Mouse (Mus musculus) v-Abl transformed pro-B cells (cell line): ENCODE measurements around the gene Lrtm2.

Experiments
- in situ Hi-C, 2 experiments: fragments of 400-800 bp; cut with MboI; formaldehyde crosslinking; loops; one replicate each; pipeline ENCODE4 v1.15.1; 2025; ENCODE audit not compliant: unreplicated experiment in 2 of 2

Lrtm2 gene

DNA sequence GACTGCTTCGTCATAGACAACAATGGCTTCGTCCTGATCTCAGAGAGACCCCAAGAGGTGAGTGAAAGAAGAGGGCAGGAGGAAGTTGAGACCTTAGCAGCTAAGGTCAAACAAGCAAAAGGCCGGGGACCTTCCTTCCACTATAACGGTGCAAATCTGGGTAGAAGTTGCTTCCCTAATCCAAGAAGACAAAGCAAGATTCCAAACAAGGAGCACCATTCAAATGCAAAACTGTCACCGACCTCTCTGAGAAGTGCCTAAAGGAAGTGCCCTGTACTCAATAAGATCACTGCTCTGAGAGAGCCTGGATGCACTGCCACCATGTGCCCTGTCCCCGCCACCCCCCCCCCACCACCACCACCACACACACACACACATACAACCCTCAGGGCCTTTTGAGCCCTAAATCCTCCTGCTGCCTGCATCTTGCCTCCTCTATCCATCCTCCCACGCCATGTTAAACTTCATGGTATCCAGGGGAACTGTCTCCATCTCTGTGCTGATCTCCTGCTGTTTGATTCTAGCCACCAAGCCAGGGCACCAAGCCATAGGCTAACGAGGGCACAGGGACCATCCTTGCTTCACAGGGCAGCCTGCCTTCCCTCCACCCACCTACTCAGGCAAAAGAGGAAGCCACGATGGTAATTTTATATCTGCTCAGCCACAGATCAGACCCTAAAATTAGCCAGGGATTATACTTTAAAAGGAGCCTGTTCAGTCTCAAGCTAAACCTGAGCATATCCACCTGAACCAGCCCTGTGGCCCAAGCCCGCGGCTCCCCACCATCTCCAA lies 7.8 kb upstream of the Lrtm2 start:
- in situ Hi-C loops: loop anchor here in 1 of 2 experiments (25.0 kb wide), 2 partner anchors 926 to 1151 kb away; partner anchors contain the start of genes Bms1 and Ret

DNA sequence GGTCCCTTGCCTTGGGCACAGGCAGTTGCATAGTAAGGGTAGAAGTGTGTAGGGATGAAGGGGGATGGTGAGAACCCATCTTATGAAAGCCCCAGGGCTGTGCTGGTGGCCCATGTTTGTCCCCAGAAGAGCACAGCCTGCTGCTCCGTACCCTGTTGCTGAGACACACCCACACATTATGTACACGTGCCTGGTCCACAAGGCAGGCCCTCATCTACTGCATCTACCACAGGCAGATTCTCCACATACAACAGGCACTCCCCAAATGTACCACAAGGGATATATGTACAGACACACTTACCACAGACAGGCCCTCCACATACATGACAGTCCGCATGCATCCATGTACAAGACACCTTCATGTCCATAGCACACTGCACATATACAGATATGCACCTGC lies 6.7 kb upstream of the Lrtm2 start:
- in situ Hi-C loops: loop anchor here in 1 of 2 experiments (25.0 kb wide), 2 partner anchors 925 to 1150 kb away; partner anchors contain the start of genes Bms1 and Ret

DNA sequence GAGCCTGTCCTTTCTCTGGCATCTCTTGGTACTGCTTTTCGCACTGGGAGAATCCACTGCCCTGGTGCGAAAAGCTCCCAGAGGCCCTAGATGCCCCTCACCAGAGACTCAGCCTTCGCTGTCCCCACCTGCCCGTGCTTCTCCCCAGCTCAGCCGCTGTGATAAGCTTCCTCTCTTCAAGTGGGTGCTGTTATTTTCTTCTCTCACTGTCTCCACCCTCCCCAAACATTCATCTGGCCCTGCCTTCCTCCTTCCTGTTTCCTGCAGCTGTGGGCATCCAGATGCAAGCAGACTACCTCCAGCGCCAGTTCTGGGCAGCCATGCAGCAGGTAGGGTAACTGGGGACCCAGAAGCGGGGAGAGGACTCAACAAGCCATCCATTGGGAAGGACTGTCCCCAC lies 5.6 kb upstream of the Lrtm2 start:
- in situ Hi-C loops: loop anchor here in 1 of 2 experiments (25.0 kb wide), 2 partner anchors 924 to 1149 kb away; partner anchors contain the start of genes Bms1 and Ret

DNA sequence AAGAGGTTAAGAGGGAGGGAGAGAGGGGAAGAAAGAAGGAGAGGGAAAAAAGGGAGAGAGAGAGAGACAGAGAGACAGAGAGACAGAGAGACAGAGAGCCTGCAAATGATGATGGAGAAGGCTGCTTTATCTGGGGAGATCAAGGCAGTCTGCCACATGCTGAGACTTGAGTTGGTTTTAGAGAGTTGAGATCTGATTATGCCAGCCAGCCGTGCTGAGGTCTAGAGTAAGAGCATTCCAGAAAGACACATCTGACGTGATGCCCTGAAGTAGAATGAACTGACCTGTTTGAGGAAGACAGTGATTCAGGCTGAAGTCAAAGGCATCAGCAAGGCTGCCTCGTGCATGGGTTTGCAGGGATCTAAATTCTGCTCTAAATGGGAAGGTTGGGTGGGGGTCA lies 3.3 kb upstream of the Lrtm2 start:
- in situ Hi-C loops: loop anchor here in 1 of 2 experiments (25.0 kb wide), 2 partner anchors 922 to 1147 kb away; partner anchors contain the start of genes Bms1 and Ret

DNA sequence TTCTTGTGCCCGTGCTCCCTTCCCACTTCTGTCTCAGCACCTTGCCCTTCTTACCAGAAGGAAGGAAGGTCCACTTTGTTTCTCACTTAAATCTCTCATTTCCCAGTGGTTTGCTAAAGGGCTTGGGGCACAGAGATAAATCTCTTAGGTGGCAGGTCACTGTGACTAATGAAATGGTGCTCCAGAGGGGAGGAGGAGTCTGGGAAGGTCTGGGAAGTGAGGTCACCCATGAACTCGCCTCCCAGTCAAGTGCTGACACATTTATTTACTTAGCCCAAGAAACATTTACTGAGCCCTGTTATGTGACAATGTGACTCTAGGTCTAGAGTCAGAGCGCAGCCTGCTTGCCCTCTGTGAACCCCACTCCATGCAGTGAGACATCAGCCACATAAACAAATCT lies 2.6 kb upstream of the Lrtm2 start:
- in situ Hi-C loops: loop anchor here in 1 of 2 experiments (25.0 kb wide), 2 partner anchors 921 to 1146 kb away; partner anchors contain the start of genes Bms1 and Ret

DNA sequence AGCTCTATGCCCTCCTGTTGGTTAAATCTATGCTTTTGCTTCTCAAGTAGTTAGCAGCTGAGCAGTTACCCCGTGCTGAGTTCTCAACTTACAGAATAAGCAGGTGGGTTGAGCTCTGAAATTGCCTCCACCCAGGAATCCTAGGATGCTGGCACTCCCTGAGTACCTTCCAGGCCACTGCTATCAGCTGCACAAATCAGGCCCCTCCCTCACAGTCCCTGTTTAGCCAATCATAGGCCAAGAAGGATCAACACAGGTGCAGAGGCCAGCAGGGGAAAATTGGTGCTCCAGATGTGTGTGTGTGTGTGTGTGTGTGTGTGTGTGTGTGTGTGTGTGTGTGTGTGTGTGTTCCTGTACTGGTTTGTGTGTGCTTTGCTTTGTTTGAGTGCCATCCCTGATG lies 1.5 kb upstream of the Lrtm2 start:
- in situ Hi-C loops: loop anchor here in 1 of 2 experiments (25.0 kb wide), 2 partner anchors 920 to 1145 kb away; partner anchors contain the start of genes Bms1 and Ret

DNA sequence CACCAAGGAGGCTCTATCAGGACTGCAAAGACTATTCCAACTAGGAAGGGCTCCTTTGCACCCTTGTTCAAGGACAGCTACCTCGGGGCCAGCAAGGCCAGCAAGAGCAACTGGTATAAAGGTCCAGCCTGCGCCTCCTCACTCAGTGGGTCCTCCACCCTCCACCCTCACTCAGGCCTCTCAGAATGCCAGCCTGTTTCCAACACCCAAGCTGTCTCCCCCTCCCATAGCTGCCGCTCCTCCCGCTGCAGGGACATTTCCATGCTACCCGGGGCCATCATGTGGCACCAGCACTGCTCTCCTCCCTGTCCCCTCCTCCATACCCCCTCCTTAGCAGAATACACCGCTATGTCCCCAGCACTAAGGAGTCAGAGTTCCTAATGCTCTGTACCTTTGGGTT lies 630 bp downstream of the Lrtm2 start:
- in situ Hi-C loops: loop anchor here in 1 of 2 experiments (25.0 kb wide), 2 partner anchors 918 to 1143 kb away; partner anchors contain the start of genes Bms1 and Ret

DNA sequence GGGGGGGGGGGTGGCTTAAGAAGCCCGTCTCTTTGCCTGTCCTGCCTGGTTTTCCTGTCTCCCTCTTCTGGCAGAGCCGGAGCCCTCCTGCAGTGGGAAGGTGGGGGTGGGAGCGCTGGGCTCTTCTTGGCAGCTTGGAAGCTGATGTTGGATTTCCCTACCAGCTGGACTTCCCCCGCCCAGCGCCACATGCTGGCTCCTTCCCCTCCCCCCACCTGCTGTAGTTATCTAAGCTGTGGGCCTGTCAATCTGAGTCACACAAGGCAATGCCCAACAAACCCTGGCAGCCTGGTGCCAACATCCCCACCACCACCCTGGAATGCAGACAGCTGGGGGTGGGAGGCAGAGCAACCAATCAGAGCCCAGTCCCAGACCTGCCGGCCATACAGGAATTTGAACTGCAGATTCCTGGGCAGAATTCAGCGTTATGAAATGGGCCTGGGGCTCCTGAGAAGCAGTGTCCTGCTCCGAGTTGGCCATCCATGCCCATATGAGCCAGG lies 1.3 kb downstream of the Lrtm2 start:
- in situ Hi-C loops: loop anchor here in 1 of 2 experiments (25.0 kb wide), 2 partner anchors 917 to 1142 kb away; partner anchors contain the start of genes Bms1 and Ret

DNA sequence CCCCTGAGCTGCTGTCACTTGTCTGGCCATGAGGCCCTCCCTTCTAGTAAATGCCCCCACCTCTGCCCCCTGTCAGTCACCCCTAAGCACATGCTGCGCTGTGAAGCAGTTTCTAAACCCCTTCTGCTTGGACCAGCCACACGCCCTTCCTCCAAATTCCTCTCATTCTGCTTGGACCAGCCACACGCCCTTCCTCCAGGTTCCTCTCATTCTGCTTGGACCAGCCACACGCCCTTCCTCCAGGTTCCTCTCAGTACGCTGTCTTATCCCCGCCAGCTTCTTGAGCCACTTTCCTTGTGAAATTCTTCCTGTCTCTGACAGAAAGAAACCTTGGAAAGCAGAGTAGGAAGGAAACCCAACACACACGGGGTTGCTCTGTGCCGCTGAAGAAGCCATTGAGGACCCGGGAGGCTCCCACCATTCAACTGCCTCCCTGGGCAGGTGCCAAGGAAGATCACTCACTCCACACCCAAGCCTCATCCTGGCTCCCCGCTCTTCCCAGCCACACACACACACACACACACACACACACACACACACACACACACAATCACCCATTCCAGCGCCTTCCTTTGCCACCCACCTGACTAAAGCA lies 1.9 kb downstream of the Lrtm2 start:
- in situ Hi-C loops: loop anchor here in 1 of 2 experiments (25.0 kb wide), 2 partner anchors 916 to 1141 kb away; partner anchors contain the start of genes Bms1 and Ret

DNA sequence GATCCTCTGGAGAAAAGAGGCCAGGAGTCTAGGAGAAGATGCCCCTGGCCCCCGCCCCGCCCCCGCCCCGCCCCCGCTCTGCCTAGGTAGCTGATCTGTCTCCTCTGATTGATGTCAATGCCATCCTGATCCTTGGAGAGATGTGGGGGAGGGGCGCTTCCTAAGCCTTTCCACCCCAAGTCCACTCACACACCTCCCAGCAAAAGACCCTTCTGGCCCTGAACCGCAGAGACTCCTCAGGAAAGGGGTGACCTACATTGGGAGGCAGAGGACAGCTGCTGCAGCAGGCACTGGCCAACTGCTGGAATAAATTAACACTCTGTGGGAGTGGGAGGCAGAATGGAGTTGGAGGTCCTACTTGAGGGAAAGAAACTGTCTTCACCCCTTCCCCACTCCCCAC lies 4.0 kb downstream of the Lrtm2 start:
- in situ Hi-C loops: loop anchor here in 1 of 2 experiments (25.0 kb wide), 2 partner anchors 914 to 1139 kb away; partner anchors contain the start of genes Bms1 and Ret

DNA sequence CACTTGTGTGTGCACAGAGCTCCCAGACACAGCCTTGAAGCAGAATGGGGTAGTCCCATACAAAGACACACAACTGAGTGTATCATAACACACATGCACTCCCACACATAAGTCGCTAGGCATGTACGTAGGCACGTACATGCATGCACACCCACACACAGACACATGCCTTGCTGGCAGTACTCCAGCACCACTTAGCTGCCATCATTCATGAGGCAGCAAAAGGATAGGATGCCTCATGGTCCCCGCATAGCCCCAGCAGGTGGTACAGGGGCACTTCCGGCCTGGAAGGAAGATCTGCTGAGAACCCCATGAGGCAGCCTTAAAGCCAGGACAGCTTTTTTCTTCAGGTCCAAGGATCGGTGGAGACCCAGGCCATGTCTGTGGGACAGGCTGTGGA lies 4.6 kb downstream of the Lrtm2 start:
- in situ Hi-C loops: loop anchor here in 1 of 2 experiments (25.0 kb wide), 2 partner anchors 914 to 1139 kb away; partner anchors contain the start of genes Bms1 and Ret

DNA sequence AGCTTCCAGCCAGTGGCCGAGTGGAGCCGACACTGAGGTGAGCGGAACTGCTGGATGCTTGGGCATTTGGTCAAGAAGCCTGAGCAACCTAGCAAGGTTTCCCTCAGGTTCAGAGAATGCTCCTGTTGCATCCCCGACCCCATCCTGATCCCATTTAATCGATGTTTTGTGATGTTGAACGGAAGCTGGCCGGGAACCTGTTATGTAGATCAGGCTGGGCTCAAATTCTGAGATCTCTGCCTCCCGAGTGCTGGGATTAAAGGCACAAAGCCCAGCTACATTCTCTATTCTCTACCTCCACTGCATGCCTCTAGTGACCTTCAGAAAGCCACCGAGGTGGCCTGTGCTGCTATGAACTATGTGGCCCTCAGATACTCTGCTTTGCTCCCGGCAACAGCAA lies 5.8 kb downstream of the Lrtm2 start:
- in situ Hi-C loops: loop anchor here in 1 of 2 experiments (25.0 kb wide), 2 partner anchors 912 to 1137 kb away; partner anchors contain the start of genes Bms1 and Ret

DNA sequence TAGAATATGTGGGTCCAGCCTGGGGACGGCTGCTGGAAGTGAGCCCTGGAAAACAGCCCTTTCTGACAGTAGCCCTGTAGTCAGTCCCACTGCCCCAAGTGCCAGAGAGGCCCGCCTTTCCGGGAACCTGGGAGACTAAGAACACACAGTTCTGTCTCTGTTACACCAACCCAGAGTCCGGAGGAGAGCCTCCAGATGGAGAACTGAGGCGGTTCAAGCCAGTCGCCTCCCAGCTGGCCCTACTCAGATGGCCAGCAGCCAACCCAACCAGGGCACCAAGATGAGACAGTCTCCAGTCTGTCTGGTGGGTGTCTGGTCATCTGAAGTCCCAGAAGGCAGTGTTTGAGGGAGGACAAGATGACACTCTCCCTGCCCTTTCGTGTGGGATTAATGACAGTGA lies 8.8 kb downstream of the Lrtm2 start:
- in situ Hi-C loops: no loop called here

DNA sequence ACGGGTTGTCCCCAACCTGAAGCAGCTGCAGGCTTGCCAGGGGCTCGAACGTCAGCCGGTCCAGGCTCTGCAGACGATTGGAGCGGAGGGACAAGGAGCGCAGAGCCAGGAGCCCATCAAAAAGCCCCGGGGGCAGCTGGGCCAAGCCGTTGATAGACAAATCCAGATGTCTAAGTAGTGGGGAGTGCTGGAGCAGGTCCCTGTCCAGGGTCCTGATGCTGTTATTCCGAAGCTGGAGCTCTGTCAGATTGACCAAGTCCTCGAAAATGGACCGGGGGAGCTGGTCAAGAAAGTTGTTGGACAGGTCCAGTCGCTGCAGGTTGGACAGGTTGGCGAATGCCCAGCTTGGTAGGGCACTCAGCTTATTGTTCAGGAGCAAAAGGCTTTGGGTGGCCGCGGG lies 10.1 kb downstream of the Lrtm2 start:
- in situ Hi-C loops: no loop called here

DNA sequence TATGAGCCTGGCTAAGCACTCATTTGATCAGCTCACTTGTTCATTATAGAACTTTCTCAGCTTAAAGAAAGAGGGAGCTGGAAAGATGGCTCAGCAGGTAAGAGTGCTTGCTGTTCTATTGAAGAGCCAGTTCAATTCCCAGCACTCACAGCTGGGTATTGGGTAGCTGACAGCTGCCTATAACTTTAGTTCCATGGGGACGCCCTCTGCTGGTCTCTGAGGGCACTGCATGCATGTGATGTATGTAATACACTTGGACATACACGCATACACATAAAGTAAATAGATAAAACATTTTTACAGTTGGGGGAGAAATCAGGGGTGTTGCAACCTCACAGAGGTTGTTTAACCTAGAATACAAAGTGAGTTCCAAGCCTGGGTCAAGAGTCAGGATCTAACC lies 11.2 kb downstream of the Lrtm2 start:
- in situ Hi-C loops: no loop called here

DNA sequence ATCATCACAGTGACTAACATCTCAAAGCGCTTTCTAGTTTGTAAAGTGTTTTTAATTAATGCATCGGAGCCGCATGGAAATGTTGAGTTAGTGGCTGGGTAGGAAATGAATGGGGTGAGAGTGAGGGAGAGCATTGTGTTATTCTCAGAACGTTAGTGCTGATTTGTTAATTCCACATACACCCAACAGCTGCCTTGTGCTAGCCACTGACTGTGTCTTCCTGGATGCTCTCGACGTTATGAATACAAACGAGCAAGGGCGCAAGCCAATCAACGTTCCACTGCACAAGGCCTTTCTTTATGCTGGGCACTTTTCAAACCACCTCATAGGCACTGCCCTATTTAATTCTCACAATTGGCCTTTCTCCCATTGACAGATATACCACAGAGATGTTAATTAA lies 11.8 kb downstream of the Lrtm2 start:
- in situ Hi-C loops: no loop called here

DNA sequence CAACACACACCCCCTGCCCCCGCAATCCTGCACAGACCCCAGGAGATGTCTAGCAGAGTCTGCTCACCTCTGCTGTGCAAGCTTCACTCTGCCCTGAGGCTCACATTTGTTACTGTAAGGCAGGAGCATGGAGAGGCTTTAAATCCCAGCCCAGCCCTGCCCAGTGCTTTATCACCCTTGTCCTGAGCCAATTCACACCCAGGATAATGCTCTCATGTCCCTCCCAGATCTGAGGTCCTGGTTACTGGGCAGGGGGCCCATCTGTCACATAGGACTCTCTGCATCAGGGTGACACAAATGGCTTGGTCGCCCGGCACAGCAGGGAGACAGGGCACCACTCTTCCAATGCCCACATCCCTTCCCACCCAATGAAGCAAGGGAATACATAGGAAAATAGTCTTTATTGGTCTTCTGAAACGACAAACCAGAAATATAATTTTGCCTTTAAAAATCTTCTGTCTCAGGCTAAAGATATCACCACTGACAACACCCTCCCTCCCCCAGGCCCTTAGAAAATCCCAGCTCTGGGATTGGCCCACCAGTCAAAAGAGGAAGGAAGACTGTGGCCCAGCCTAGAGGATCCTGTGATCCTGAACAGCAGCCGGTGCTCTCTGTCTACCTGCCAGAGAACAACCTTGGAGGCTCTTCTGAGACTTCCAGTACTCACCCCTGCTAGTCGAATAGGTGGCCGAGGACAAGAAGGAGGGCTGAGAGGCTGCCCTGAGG lies 15.7 kb downstream of the Lrtm2 start:
- in situ Hi-C loops: no loop called here

DNA sequence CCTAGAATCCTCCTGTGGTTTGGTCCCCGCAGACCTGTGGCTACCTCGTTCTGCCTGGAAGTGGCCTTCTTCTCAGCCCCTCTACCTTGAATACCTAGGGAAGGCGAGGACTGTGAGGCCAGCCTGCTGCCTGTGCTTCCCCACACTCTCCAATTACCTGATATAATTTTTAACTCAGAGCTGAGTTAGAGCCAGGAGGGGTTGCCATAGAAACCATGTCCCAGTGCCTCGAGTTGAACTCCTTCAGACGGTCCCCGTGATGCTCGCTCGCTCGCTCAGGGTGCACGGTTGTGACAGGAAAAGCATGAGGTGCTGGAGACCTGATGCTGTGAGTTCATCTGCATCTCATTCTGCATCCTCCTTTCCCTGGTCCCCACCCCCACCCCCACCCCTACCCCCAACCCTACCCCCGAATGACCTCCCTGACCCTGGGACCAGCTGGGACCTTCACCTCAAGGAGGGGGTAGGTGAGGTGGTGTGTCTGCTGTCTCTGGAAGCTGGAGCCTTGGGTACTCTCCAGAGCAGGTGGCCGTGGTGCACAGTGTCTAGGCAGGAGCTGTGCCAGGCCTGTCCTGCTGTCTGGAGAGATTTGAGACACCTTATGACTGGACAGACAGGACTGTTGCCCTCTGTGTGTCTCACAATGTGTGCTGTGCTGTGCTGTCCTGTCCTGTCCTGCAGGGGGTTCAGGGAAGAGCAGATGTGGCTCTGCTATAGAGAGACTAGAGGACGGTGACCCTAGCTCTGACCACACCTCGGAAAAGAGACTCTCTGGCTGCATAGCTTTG lies 16.8 kb downstream of the Lrtm2 start:
- in situ Hi-C loops: no loop called here

DNA sequence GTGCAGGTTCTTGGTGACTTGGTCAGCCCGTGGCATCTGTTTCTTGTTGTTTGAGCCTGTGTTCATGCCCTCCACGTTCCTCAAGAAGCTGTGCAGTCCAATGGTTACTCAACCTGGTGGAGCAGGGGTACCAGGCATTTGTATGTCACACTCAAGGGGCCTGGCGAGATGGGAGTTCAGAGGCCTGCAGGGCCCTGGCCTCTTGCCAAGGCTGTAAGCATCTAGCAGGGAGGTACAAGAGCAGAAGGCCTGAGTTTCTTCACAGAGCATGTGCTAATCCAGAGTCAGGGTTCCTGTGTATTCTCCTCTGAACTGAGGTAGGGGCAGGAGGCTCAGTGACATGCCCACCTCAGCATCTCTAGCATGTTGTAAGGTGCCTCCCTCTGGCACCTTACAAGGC lies 17.5 kb downstream of the Lrtm2 start:
- in situ Hi-C loops: no loop called here
